Mouse (Mus musculus) cerebellum, adult 2 months (tissue): ENCODE results near the gene Mex3d.

ENCODE experiments used
- CTCF ChIP-seq: fragments of 200-500 bp; IDR thresholded peaks from 2 replicates; pipeline ENCODE4 v1.5.1; 2011; ENCODE audit warnings: low read depth, mild to moderate bottlenecking, control low read depth, low read length, moderate library complexity, borderline replicate concordance; ENCODE audit not compliant: insufficient read depth
- POLR2A ChIP-seq: fragments of 200-500 bp; IDR thresholded peaks from 2 replicates; pipeline ENCODE4 v1.6.1; 2011; ENCODE audit warnings: low read length, control low read depth, borderline replicate concordance; ENCODE audit not compliant: insufficient read depth

DNA sequence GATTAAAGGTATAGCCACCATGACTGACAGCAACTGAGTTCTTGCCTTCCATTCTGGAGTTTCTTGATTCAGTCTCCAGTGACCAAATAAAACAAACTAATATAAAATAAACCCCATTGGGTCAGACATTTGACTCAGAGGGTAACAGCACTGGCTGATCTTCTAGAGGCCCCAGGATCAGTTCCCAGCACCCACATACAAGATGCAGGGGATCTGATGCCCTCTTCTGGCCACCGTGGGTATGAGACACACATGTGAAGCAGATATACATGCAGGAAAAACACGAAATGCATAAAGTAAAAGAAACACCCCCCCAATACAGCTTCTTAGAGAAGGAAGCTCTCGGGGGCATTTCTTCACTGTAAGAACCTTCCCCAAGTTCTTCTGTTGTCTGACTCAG is 37.6 kb upstream of the Mex3d start:
- no peak for TF ChIP-seq POLR2A
- no peak for TF ChIP-seq CTCF
